21 mouse cellular contexts compared by ENCODE assay signal in genomic region chr19:37488608-37489262, GRCm38 (mm10). TPM values are rescaled to one million over a fixed set of nuclear protein-coding genes. Genes with fewer than 3 reads are reported as not detected.
DNase-seq lines count a peak whose midpoint lies in the region; ATAC-seq and TF ChIP-seq lines count a peak whose summit lies in the region.
"Had no signal": no experiment of that assay in that cellular context is flagged by ENCODE, and none has a peak within 500 bp of the region (broad histone marks: within the 10 kb centered on the region; RNA-seq: fewer than 3 reads in every experiment).

No protein-coding gene starts in this region.

- no peak overlapping the region; a peak in 1 of 4 replicates for H3K4me3 ChIP-seq in ES-E14 (ENCODE audit: insufficient read depth in 1 of 2, low read depth in 1 of 2, low read length in 2 of 2, poor library complexity in 1 of 2, severe bottlenecking in 1 of 2)
- H3K4me3 ChIP-seq: embryonic facial prominence, embryonic 10.5 days; erythroblast, embryonic 14.5 days; heart, embryonic 13.5 days; left cerebral cortex, adult 2 months; limb, embryonic 13.5 days; lung, embryonic 15.5 days had no signal

- peak; percentile 77 for ATAC-seq in granulocyte monocyte progenitor cell, adult 5-6 weeks (replicated peaks; ENCODE audit: poor library complexity, severe bottlenecking)
- ATAC-seq: forebrain, postnatal 0 days had no signal

- no peaks in the 10 kb centered on the region for H3K9me3 ChIP-seq in ES-E14 (ENCODE audit: control insufficient read depth, insufficient read depth, low read depth, low read length)
- H3K9me3 ChIP-seq: embryonic facial prominence, embryonic 10.5 days; heart, embryonic 13.5 days; lung, embryonic 15.5 days had no signal

- in situ Hi-C loops in ES-E14 (cut with MboI; ENCODE audit: low sequenced_read_pairs in 2 of 2, unreplicated experiment in 2 of 2): no loop called here

- no peaks in the 10 kb centered on the region for H3K36me3 ChIP-seq in ES-E14 (ENCODE audit: control insufficient read depth, insufficient read depth, low read length, poor library complexity, severe bottlenecking)
- H3K36me3 ChIP-seq: embryonic facial prominence, embryonic 10.5 days; G1E; heart, embryonic 13.5 days; limb, embryonic 13.5 days; lung, embryonic 15.5 days had no signal

- no peak overlapping the region for H3K9ac ChIP-seq in ES-E14 (ENCODE audit: insufficient read depth, low read depth, low read length, poor library complexity, severe bottlenecking)
- H3K9ac ChIP-seq: forebrain, postnatal 0 days; heart, embryonic 13.5 days; limb, embryonic 13.5 days; lung, embryonic 15.5 days had no signal

- H3K27ac ChIP-seq in ES-E14 (ENCODE audit: insufficient read depth, low read depth, low read length, poor library complexity, severe bottlenecking): no peak overlapping the region; the same call in 1 of the 2 replicates
- H3K27ac ChIP-seq: embryonic facial prominence, embryonic 10.5 days; heart, embryonic 13.5 days; left cerebral cortex, adult 2 months; limb, embryonic 13.5 days; lung, embryonic 15.5 days had no signal

- peaks cover 0 to 6% of the 10 kb centered on the region in 2 experiments; a peak in 1 of 4 replicates for H3K4me1 ChIP-seq in ES-E14 (ENCODE audit: control insufficient read depth in 2 of 2, insufficient read depth in 2 of 2, low read length in 2 of 2, poor library complexity in 1 of 2)
- H3K4me1 ChIP-seq: limb, embryonic 13.5 days; lung, embryonic 15.5 days had no signal

- peak; percentile 20 to 42 for DNase-seq in spleen, postnatal 36 days (ENCODE audit: low spot score in 2 of 2)
- no peak for DNase-seq in spleen, postnatal 10 days (ENCODE audit: low spot score in 2 of 2)
- DNase-seq in ES-E14 (ENCODE audit: low read depth, low spot score): peak; percentile 73
- DNase-seq in frontal cortex, postnatal 25 days (ENCODE audit: low spot score in 2 of 2): no peak
- DNase-seq in right cerebral cortex, postnatal 36 days (ENCODE audit: low spot score in 2 of 2): no peak
- DNase-seq in urinary bladder, adult 2 months (ENCODE audit: low spot score): no peak
- DNase-seq: adrenal gland, postnatal 14 days; cerebellum, adult 9-10 months; forebrain, postnatal 0 days; gastrocnemius, postnatal 14 days; heart, postnatal 4 days; kidney, adult 9 months; spleen, adult 18-20 months had no signal

TF ChIP-seq in ES-E14, 5 proteins besides CTCF, POLR2A, EP300 and RAD21:
- TF ChIP-seq ZNF384 (IDR thresholded peaks at IDR 0.05; ENCODE audit: low read depth, low read length) (peak; percentile 88), HCFC1 (IDR thresholded peaks at IDR 0.05; ENCODE audit: borderline replicate concordance, insufficient read depth, low read length) (no peak), ZC3H11A (IDR thresholded peaks at IDR 0.05; ENCODE audit: borderline replicate concordance, low read depth, low read length) (no peak), CHD2 (IDR thresholded peaks at IDR 0.05; ENCODE audit: low read depth, low read length) (0 out of 2 replicates have a peak, but pooled peaks have one; percentile 9), MAFK (IDR thresholded peaks at IDR 0.05; ENCODE audit: insufficient read depth, low read depth, low read length) (0 out of 2 replicates have a peak, but pooled peaks have one; percentile 40)

RNA-seq across cellular contexts. Expression of gene Hhex, which starts 54.1 kb away (rescaled TPM):
- 1.9 and 2.1 TPM in 2 replicates for total RNA-seq in ES-E14 (2012; rRNA removed)
- 73.9 and 90.8 TPM in 2 replicates for total RNA-seq in granulocyte monocyte progenitor cell, adult 5-6 weeks (2014; fragmentation: Nextera tagmentation)
- total RNA-seq in granulocyte monocyte progenitor cell, adult 5-6 weeks (2017): 18.9 and 22.1 TPM in 2 replicates
- polyA plus RNA-seq in urinary bladder, adult 2 months (2012; rRNA removed): 4.7 and 5.3 TPM in 2 replicates

Comparison
In these comparisons a context has a peak if more than half of its experiments do, and no peak if none do; other contexts are left out.
1. DNase-seq: peak in spleen, postnatal 36 days (2 of 2) and ES-E14 (single experiment); none in spleen, postnatal 10 days (0 of 2), frontal cortex, postnatal 25 days (0 of 2), right cerebral cortex, postnatal 36 days (0 of 2) and urinary bladder, adult 2 months (single experiment).